Mouse (Mus musculus) midbrain, postnatal 0 days (tissue): ENCODE measurements around the gene Nr6a1. TPM values are rescaled to one million over a fixed set of nuclear protein-coding genes. Genes with fewer than 3 reads are reported as not detected.
A peak's percentile ranks its signal among the peaks of the same experiment; 100 is the strongest.

Experiments used
- ATAC-seq: fragments of 200-750 bp; cut with Nextera tagmentation; 2 replicates; pipeline ENCODE4 v1.8.0; 2017; ENCODE audit warnings: moderate number of reproducible peaks, mild to moderate bottlenecking, moderate TSS enrichment, moderate library complexity; ENCODE audit not compliant: low FRiP score
- DNase-seq: peaks from one replicate; pipeline ENCODE4 v3.0.0-alpha.2; 2015; ENCODE audit warnings: low spot score
- H3K27ac ChIP-seq: fragments of 300-500 bp; sonication (generic); 2 replicates; pipeline ENCODE4 v1.5.1; 2014; ENCODE audit warnings: low read depth, mild to moderate bottlenecking, low read length, mixed read lengths
- H3K27me3 ChIP-seq: fragments of 300-500 bp; sonication (generic); 2 replicates; pipeline ENCODE4 v1.6.1; 2014; ENCODE audit warnings: low read length, control low read depth, mixed read lengths; ENCODE audit not compliant: insufficient read depth
- H3K36me3 ChIP-seq: fragments of 300-500 bp; sonication (generic); 2 replicates; pipeline ENCODE4 v1.6.1; 2014; ENCODE audit warnings: low read length, control low read depth, mixed read lengths; ENCODE audit not compliant: insufficient read depth
- H3K4me1 ChIP-seq: fragments of 300-500 bp; sonication (generic); 2 replicates; pipeline ENCODE4 v1.6.1; 2014; ENCODE audit warnings: mild to moderate bottlenecking, control low read depth, antibody characterized with exemption, low read length, mixed read lengths; ENCODE audit not compliant: insufficient read depth
- H3K4me2 ChIP-seq: fragments of 300-500 bp; sonication (generic); 2 replicates; pipeline ENCODE4 v1.6.1; 2014; ENCODE audit warnings: low read depth, mild to moderate bottlenecking, low read length, mixed read lengths; ENCODE audit not compliant: poor library complexity, severe bottlenecking
- H3K4me3 ChIP-seq: fragments of 300-500 bp; sonication (generic); 2 replicates; pipeline ENCODE4 v1.5.1; 2014; ENCODE audit warnings: low read depth, mild to moderate bottlenecking, low read length, moderate library complexity
- H3K9ac ChIP-seq: fragments of 300-500 bp; sonication (generic); replicated peaks from 2 replicates; pipeline ENCODE4 v1.6.1; 2014; ENCODE audit warnings: mild to moderate bottlenecking, low read length, moderate library complexity, mixed read lengths; ENCODE audit not compliant: poor library complexity, severe bottlenecking
- H3K9me3 ChIP-seq: fragments of 300-500 bp; sonication (generic); 2 replicates; pipeline ENCODE4 v1.6.1; 2016; ENCODE audit warnings: low read length, control low read depth
- CTCF ChIP-seq: IDR thresholded peaks from 2 replicates; pipeline ENCODE4 v1.5.1; 2016; ENCODE audit warnings: antibody characterized with exemption, mild to moderate bottlenecking
- WGBS: fragments of 180-500 bp; shearing (Covaris S2); extraction: QIAGEN DNeasy Blood & Tissue Kit; methylation state at CpG from one replicate; pipeline ENCODE4 v1.1.7; 2014; 5-methylcytosine and 5-hydroxymethylcytosine counted together
- polyA plus RNA-seq: library from polyadenylated mRNA; unstranded; fragments of >200 nt; fragmentation: Nextera tagmentation; extraction: Ambion mirVana; gene quantifications from 2 replicates; pipeline ENCODE4 v1.2.1, GENCODE M21; 2015
- total RNA-seq: library from RNA; depleted of rRNA; stranded (reverse); fragments of >200 nt; gene quantifications from 2 replicates; pipeline ENCODE4 v1.2.3, GENCODE M21; 2014

Nr6a1 gene
- total and polyA plus RNA-seq, 2 experiments from 2014 or later = 0.93 to 4.9 TPM

DNA sequence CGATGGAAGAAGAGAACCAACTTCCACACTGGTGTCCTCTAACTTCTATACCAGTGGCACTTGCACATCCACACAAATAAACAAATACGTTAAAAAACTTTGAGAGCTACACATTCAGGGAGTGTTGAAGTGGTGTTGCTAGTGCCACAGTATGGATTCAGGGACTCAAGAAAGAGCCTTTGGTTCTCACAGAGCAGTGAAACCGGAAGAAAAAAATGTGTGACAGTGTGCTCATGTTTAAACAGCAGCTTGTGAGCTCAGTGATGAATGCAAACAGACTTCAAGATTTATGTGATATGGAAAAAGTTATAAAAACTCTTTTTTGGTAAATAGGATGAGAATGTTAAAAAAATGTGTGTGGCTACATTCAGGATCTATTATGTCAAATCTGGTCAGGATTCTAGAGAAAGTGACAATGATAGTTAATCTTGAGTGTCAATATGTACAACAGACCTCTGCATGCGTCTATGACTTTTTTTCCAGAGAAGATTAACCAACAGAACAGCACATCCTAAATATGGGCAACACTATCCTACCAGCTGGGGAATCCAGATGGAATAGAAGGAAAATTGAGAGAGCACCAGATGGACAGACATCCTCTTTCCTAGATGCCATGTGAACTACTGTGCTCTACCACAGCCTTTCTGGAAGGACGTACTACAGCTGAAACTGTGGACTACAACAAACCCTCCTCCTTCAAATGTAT lies 156.6 kb downstream of the Nr6a1 start:
- H3K4me3 ChIP-seq = no peak overlapping the region
- no peak for TF ChIP-seq CTCF
- H3K27ac ChIP-seq = no peak overlapping the region
- H3K36me3 ChIP-seq = no peaks in the 10 kb centered on the region
- no peak overlapping the region for H3K9ac ChIP-seq
- ATAC-seq (no peak), DNase-seq (no peak)
- no peaks in the 10 kb centered on the region for H3K4me1 ChIP-seq
- WGBS = 86% methylated on average over 5 of the region's 5 CpGs
- H3K4me2 ChIP-seq = no peak overlapping the region
- H3K27me3 ChIP-seq = no peaks in the 10 kb centered on the region
- H3K9me3 ChIP-seq = no peaks in the 10 kb centered on the region

- no peak for TF ChIP-seq CTCF
- Histone ChIP-seq H3K27ac (no peak overlapping the region), H3K27me3 (no peaks in the 10 kb centered on the region), H3K9me3 (no peaks in the 10 kb centered on the region), H3K4me3 (no peak overlapping the region), H3K4me1 (no peaks in the 10 kb centered on the region), H3K4me2 (no peak overlapping the region), H3K9ac (no peak overlapping the region), H3K36me3 (no peaks in the 10 kb centered on the region)
- no peak for ATAC-seq
- WGBS = 84% methylated on average over 4 of the region's 4 CpGs
- no peak for DNase-seq
These were observed 160.1 kb downstream of the Nr6a1 start for GRCm38 (mm10) chr2:38767177-38767931.

- TF ChIP-seq CTCF = no peak
- Histone ChIP-seq H3K9ac (no peak overlapping the region), H3K4me3 (no peak overlapping the region), H3K27ac (no peak overlapping the region), H3K27me3 (no peaks in the 10 kb centered on the region), H3K4me2 (no peak overlapping the region), H3K9me3 (no peaks in the 10 kb centered on the region), H3K36me3 (peaks cover 4% of the 10 kb centered on the region; the same call in 1 of the 2 replicates), H3K4me1 (no peaks in the 10 kb centered on the region)
- DNase-seq (no peak), ATAC-seq (no peak)
- 86% methylated on average over 3 of the region's 3 CpGs for WGBS
These were observed 187.6 kb downstream of the Nr6a1 start for GRCm38 (mm10) chr2:38739847-38740246.

- H3K4me2 ChIP-seq = no peak overlapping the region
- H3K9me3 ChIP-seq = no peaks in the 10 kb centered on the region
- WGBS = 11% methylated on average over 7 of the region's 7 CpGs
- no peaks in the 10 kb centered on the region for H3K4me1 ChIP-seq
- no peak overlapping the region for H3K9ac ChIP-seq
- H3K36me3 ChIP-seq = peaks cover 4% of the 10 kb centered on the region; the same call in 1 of the 2 replicates
- peak; percentile 61 for ATAC-seq
- H3K27me3 ChIP-seq = no peaks in the 10 kb centered on the region
- DNase-seq = peak; percentile 84
- no peak overlapping the region for H3K27ac ChIP-seq
- H3K4me3 ChIP-seq = no peak overlapping the region
- peak; percentile 92 for TF ChIP-seq CTCF
These were observed 188.1 kb downstream of the Nr6a1 start for GRCm38 (mm10) chr2:38739410-38739809.

- Histone ChIP-seq H3K4me1 (no peaks in the 10 kb centered on the region), H3K27ac (no peak overlapping the region), H3K9ac (no peak overlapping the region), H3K27me3 (no peaks in the 10 kb centered on the region), H3K9me3 (no peaks in the 10 kb centered on the region), H3K4me3 (no peak overlapping the region), H3K4me2 (no peak overlapping the region), H3K36me3 (peaks cover 4% of the 10 kb centered on the region; the same call in 1 of the 2 replicates)
- DNase-seq (no peak), ATAC-seq (no peak)
- 56% methylated on average over 14 of the region's 14 CpGs for WGBS
- no peak for TF ChIP-seq CTCF
These were observed 188.7 kb downstream of the Nr6a1 start for GRCm38 (mm10) chr2:38738601-38739301.
